Mouse (Mus musculus): ENCODE data around the gene Bhlhe40.

- TF ChIP-seq CTCF (conservative IDR thresholded peaks at IDR 0.05; ENCODE audit: insufficient read depth, insufficient read length, low read depth, low read length) (no peak), POLR2A (IDR thresholded peaks at IDR 0.05; ENCODE audit: low read depth, low read length) (no peak)
Observed at GRCm38 (mm10) chr6:108647094-108647493, 13.3 kb upstream of the Bhlhe40 start.

All from kidney, adult 2 months (tissue).